Mouse (Mus musculus): Measurements from ENCODE around the gene Cc2d2b.

- TF ChIP-seq POLR2A (IDR thresholded peaks at IDR 0.05; ENCODE audit: extremely low read depth, insufficient read depth, low read length) (no peak), CTCF (IDR thresholded peaks at IDR 0.05; ENCODE audit: low read depth, low read length) (no peak)
Observed at GRCm38 (mm10) chr19:40720381-40720780, 28.2 kb upstream of the Cc2d2b start.
